Mouse (Mus musculus): ENCODE measurements around the gene Cog7.

Gene Cog7

GRCm38 (mm10) chr7:121954891-121955669 lies 26.4 kb downstream of the Cog7 start:
- no peak for DNase-seq (ENCODE audit: low spot score)

DNA sequence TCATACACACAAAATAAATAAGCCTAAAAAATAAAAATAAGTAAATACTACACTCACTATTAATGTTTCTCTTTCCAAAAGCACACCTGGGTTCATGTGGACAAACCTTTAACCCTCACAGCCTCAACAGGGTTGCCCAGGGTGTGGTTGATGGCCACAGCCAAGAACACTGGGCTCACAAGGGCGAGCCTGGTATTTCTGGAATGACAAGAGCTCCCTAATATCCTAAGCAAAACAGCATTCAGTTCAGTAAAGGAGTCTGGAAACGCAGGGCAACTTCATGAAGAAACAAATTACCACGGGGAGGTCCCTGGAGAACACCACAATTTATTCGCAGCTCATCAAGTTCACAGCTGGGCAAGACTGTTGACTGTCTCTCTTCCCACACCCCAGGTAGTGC lies 34.0 kb downstream of the Cog7 start:
- DNase-seq (ENCODE audit: low spot score): no peak

GRCm38 (mm10) chr7:121946196-121946595 lies 35.3 kb downstream of the Cog7 start:
- DNase-seq (ENCODE audit: low spot score): no peak

DNA sequence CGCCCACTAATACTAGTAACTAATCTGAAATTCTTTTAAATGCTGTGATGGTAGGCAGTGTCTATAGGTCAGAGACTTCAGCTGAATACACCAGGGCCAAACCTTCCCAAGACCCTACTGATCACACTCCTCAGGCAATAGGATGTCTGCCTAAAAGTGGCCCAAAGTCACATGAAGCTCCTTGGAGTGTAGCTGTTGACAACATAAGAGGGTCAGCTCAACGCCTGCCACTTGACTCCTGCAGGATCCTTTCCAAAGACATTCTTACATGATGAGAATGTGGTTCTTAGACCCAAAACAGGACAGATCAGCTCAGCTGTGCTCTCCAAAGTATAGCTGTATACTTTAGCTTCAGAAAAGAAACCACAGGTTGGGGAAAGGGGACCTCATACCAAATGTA lies 39.1 kb downstream of the Cog7 start:
- DNase-seq (ENCODE audit: low spot score): no peak

DNA sequence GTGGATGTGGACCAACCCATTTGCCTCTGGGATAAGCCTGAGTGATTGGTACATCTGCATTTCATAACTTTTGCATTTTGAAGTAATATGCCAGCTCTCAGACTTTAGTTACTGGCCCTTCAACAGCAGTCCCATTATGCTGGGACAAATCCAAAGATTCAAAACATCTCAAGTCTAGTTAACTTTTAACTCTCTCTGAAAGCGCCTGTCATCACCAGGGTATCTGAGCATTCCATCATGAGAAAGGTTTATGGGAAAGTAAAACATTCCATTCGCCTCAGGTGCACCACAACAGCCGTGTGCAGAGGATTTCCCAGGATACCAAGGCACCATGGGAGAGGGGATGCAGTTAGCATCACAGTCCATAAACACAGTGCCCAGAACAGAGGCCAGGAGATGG lies 39.9 kb downstream of the Cog7 start:
- DNase-seq (ENCODE audit: low spot score): no peak

DNA sequence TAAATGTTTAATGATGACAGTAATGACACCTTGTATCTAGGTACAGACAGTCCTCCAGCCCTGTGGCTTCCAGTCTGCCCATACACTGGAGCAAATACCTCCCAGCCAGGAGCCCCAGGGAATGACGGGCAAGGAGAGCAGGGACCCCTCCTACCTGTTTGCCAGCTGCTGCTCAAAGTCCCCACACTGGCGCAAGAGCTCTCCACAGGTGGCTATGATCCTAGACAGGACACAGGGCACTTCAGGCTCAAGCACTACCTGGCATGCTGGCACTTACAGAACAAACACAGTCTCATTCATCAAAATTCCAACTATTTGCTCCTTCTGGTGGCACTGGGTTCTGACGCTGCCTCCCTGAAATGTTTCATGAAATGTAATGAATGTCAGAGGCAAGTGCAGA lies 40.5 kb downstream of the Cog7 start:
- no peak for DNase-seq (ENCODE audit: low spot score)

DNA sequence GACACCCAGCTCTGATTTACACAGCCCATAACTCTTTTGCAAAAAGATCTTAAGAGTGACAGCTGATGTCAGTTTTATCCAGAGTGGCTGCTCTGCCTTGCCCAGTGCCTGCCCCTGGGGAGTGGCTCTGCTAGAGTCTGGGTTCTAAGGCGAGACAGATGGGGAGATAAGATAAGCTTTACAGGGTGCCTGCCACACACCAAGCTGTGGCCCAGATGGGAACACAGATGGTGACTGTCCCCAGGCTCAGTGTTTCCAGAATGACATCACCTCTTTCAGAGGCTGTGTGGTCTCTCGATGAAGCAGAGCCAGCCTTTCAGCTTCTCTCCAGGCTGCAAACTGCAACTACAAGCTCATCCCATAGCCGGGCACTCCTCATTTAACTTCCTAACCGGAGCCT lies 41.8 kb downstream of the Cog7 start:
- DNase-seq (ENCODE audit: low spot score): no peak

- DNase-seq (ENCODE audit: low spot score): no peak
Observed at GRCm38 (mm10) chr7:121939244-121939643, 42.3 kb downstream of the Cog7 start.

DNA sequence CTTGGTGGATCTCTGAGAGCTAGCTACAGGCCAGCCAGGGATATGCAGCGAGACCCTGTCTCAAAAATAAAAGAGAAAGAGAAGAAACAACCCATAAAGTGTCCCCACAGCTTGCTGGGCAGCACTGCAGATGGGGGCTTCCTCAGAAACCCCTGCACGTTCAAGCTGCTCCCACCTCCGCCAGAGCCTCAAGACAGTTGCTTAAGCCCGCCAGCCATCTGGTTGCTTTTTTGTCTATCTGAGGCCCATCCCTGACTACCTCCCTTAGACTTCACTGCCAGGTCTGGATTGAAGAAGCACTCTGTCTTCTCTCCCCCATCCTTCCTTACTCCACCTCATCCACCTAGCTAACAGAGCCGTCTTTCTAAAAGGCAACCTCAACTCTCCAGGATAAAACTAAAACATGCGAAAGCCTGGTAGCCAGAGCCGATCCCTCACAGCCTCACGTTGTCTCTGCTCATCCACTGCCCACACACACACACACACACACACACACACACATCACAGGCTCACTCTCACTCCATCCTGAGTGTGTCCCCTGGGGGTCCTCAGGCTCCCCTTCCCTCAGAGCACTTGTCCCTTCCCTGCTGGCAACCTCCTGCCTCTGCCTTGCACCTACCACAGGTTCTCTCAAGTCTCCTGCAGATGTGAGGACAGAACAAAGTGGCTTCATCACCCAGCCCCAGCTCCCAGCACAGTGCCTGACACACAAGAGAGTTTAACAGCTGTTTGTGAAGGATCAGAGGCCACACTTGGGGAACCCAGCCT lies 43.2 kb downstream of the Cog7 start:
- DNase-seq (ENCODE audit: low spot score): no peak

DNA sequence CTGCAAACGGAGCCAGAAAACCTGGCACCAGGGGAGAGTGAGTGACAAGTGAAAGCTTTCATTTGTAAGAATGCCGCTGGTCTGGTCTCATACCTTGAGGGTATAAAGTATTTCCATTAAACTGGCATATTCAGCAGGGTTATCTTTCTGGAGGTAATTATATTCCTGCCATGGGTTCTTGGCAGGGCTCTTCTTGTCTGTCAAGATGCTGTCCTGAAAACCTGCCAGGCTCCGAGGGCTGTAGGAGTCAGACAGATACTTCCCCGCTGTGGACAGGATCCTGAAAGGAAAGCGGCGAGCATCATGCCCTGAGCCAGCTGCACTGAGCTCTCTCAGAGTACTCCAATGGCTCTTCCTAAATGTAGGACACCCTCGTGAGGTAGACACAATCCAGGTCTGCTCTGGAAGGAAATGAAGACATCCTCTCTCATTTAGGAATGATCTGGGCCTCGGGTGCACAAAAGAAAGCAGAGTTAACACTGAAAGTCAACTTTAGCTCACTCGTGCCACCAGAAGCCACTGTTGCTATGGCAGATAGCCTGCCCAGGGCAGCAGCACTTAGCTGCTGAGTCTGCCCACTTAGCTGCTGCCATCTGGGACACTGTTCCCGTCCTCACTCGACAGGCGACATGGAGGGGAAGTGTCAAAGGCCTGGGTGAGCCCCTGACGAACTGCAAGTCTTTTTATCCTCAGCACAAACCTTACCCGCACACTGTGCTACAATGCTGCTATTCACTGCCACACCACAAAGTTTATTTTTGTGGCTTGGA lies 44.5 kb downstream of the Cog7 start:
- DNase-seq (ENCODE audit: low spot score): no peak

- no peak for DNase-seq (ENCODE audit: low spot score)
Observed at GRCm38 (mm10) chr7:121935906-121936794, 45.4 kb downstream of the Cog7 start.

- no peak for DNase-seq (ENCODE audit: low spot score)
Observed at GRCm38 (mm10) chr7:121934346-121934745, 47.2 kb downstream of the Cog7 start.

DNA sequence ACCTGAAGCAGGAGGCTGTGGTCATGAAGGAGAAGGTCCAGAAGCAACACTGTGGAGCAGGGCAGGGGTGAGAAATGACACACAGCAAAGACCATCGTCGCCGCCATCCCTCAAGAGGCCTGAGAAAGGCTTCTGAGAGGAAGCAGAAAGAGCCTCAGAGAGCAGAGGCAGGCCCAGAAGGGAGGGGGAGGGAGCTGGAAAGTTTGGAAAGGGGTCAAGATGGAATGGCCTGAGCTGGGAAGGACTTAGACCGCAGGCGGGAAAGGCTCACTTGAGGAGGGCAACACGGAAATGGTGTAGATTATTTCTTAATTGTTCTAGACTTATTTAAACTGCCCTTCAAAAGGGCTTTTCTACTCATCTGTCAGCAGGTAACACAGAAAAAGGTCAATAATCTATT lies 47.8 kb downstream of the Cog7 start:
- DNase-seq (ENCODE audit: low spot score): no peak

DNA sequence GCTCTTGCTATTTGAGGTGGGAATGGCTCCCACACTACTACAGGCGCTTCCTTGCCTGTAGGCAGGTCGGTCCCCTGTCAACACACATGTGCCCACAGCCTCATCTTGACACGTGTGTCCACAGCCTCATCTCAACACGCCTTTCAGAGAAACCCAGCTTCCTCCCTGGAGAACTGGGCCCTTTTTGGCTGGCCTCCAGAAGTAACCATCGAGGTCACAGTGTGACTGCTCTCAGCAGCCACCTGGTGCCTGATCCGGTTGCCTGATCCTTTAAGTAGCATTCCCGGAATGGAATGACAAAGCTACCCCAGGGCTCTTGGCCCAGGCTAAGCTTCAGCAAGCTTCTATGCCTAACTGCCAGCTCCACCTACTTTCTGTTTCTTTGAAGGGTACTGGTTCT lies 50.3 kb downstream of the Cog7 start:
- DNase-seq (ENCODE audit: low spot score): no peak

DNA sequence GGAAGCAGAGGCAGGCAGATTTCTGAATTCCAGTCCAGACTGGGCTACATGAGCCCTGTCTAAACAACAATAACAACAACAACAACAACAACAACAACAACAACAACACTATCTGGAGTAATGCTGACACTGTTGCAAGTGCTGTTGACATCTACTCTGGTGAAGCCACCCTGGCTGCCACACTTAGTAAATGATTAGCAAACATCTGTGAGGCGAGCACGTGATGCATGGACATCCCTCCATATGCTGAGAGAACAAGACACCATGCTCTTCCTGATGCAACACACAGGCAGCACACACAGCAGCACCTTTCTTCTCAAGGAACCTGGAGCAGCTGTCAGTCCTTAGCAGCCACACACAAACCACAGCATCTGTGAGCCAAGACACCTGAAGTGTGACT lies 53.6 kb downstream of the Cog7 start:
- DNase-seq (ENCODE audit: low spot score): no peak

GRCm38 (mm10) chr7:121924361-121924760 lies 57.1 kb downstream of the Cog7 start:
- DNase-seq (ENCODE audit: low spot score): no peak

- DNase-seq (ENCODE audit: low spot score): no peak
Observed at GRCm38 (mm10) chr7:121913944-121914343, 67.6 kb downstream of the Cog7 start.

- DNase-seq (ENCODE audit: low spot score): no peak
Observed at GRCm38 (mm10) chr7:121912250-121912649, 69.3 kb downstream of the Cog7 start.

GRCm38 (mm10) chr7:121906879-121907278 lies 74.6 kb downstream of the Cog7 start:
- DNase-seq (ENCODE audit: low spot score): peak; percentile 54

DNA sequence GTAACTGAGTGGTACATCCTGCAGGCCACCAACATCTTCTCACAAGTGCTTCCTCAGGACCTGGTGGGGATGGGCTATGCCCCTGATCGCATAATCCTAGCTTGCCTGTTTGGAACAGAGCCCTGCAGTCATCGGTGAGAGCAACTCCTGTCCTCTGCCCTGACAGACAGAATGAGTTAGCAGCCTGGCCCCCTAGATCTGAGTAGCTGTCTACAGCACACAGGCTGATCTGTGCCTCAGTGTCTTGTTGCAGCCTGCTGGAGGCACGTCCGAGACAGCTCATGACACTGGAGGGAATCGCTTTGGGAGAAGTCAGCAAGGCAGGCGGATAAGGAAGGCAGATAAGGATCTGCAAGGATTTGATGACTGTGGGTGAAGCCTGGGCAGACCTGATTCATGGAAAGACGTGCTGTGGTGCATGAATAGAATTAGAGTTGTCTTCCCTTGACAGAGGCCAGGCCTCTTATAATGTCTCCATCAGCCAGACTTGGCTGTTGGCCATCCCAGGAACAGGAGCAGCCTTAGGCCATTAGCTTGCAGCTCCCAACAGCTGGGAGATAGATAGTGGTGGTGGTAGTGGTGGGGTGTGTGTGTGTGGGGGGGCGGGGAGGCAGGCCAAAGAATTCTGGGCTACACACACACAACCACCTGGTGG lies 78.6 kb downstream of the Cog7 start:
- no peak for DNase-seq (ENCODE audit: low spot score)

GRCm38 (mm10) chr7:121899940-121900339 lies 81.6 kb downstream of the Cog7 start:
- no peak for DNase-seq (ENCODE audit: low spot score)
